Mouse (Mus musculus) T-cell, adult 2 months (primary cell): Measurements from ENCODE around the gene Naxe.

Experiments used
- DNase-seq: peaks from one replicate; pipeline ENCODE4 v3.0.0; 2022; ENCODE audit warnings: low spot score

Gene Naxe

GRCm38 (mm10) chr3:88057902-88058696 lies at the start of gene Naxe:
TSS of gene Naxe (minus strand) at chr3:88058495.
- DNase-seq, result peak; percentile 76

DNA sequence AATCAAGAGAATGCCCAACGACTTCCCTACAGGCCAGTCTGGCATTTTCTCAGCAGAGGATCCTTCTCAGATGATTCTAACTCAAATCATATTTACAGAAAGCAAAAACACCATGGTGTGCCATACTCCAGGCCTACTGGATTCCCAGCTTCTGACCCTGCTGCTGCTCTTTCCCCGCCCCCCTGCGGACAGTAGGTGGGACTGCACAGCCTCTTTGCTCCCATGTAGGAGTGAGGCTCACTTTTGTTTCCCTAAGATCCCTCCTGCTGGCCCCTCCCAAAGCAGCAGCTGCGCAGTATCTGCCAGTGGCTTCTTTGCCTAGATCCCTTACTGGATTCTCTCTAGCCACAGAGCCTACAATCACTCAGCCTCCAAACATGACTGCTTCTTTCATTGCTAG lies 47.8 kb upstream of the Naxe start:
- no peak for DNase-seq

- DNase-seq, result no peak
Measured at GRCm38 (mm10) chr3:88102611-88103010, 44.3 kb upstream of the Naxe start.

DNA sequence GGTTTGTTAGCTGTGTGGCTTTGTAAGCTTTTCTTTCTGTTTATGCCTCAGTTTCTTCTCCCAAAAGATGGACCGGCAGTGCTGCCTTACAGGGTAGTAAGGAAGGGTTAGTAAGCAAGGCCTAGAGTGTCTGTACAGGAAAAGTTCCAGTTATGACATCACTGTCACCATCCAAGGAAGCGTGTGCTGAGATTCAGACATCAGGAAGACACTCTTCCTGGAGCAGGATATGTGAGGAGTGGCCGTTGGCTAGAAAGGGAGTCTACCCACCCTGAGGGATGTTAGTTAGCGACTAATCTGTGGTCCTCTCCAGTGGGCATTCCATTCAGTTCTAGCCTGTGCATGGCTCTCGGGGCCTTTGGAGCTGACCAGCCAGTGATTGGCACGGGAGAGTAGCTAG lies 43.9 kb upstream of the Naxe start:
- no peak for DNase-seq

DNA sequence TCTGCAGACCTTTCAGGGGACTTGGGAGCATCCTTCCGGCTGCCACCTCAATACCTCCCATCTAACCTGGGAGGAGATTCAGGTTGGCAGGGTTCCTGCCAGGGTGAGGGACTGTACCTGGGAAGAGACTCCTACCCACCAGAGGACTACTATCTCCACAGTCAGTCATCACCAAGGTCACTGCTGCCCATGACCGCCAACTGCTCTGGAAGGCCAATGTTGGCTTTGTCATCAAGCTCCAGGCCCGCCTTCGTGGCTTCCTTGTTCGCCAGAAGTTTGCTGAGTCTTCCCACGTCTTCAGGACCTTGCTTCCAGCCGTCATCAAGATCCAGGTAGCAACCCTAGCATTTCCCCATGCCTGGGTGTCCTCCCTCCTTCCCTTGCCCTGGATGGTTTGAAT lies 43.4 kb upstream of the Naxe start:
- DNase-seq, result no peak

GRCm38 (mm10) chr3:88100251-88100650 lies 42.0 kb upstream of the Naxe start:
- no peak for DNase-seq

DNA sequence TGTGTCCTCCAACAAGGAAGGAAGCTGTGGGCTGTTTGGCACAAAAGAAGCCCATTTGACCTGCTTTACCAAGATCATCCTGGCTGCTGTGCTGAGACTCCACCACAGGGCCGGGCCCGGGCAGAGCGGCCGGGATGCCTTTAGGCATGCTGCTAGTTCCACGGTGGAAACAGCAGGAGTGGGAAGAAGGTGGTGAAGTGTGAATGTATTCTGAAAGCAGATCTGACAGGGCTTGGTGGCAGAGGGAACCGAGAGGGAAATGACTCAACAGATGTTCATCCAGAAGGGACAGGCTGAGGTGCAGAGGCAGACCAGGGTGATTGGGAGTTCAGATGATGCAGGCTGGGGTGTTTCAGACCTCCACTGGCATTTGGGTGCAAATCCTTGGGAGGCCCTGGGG lies 39.4 kb upstream of the Naxe start:
- DNase-seq, result no peak

GRCm38 (mm10) chr3:88094126-88094525 lies 35.8 kb upstream of the Naxe start:
- DNase-seq, result no peak

- DNase-seq, result no peak
Measured at GRCm38 (mm10) chr3:88090616-88091015, 32.3 kb upstream of the Naxe start.

GRCm38 (mm10) chr3:88090106-88090505 lies 31.8 kb upstream of the Naxe start:
- no peak for DNase-seq

GRCm38 (mm10) chr3:88087688-88088087 lies 29.4 kb upstream of the Naxe start:
- DNase-seq, result peak; percentile 53

DNA sequence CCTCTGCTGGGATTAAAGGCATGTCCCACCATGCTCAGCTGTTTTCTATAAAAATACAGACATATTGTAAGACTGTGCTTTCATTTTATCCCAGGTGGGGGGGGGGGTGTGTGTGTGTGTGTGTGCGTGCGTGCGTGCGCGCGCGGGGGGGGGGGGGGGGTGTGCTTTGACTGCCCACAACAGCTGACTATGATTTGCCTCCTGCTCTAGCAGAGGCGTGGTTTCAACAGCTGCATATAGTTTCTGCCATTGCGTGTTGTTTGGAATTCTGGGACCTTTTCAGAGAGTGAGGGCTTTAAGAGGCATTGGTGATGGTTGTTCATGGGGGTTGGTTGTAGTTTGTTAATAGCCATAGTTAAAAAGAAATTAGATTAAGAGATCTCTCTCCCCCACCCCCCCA lies 27.2 kb upstream of the Naxe start:
- DNase-seq, result no peak

- no peak for DNase-seq
Measured at GRCm38 (mm10) chr3:88084001-88084400, 25.7 kb upstream of the Naxe start.

DNA sequence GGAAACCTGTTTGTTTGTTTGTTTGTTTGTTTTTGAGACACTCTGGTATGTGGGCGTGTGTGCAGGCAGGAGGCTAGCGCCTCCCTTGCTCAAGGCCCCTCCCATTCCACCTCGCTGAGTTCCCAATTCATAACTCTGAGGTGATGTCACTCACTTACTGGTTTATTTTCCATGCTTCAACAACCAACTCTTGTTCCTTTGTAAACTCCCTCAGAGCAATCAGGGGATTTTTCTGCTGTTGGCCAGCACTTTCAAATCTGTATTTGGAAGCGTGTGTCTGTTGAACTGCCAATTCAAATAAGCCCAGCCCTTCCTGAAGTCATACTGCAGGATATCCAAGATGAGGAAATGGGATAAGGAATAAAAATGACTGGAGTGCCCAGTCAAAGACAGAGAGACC lies 24.4 kb upstream of the Naxe start:
- DNase-seq, result no peak

GRCm38 (mm10) chr3:88082224-88082618 lies 23.9 kb upstream of the Naxe start:
- no peak for DNase-seq

DNA sequence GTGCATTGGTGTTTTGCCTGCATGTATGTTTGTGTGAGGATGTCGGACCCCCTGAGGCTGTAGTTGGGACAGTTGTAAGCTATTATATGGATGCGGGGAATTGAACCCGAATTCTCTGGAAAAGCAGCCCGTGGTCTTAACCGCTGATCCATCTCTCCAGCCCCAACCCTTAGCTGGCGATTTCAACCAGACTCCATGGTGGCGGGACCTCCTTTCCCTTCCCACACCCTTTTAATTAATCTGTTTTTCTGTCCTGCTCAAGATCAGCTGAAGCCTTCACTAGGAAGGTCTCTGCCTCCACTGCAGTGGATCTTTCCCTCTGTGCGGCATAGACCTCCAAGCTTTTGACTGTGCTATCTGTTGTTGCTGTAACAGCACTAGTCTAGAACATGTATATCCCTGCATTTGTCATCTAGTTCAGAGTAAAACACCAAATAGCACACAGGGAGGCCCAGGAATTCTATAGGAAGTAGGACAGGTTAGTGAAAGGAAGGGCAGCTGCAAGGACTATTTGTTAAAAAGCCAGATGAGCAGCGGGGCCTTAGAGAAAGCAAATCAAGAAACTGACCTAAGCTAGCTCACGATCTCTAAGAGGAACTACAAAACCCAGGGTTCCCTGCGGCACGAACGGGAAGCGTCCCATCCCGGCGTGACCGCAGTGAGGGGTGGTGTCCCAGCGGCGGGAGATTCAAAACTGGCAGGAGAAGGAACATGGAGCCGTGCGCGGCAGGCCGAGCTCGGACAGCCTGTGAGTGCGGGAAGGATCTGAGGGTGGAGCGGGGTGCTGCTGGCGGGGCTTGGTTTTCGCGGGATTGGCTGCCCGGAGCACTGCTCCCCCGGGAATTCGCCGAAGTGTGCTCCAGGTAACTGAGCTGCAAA lies 23.3 kb upstream of the Naxe start, which contains the start of gene Iqgap3:
TSS of gene Iqgap3 (plus strand) at position 627 of the 879 bp plus-strand sequence.
- peak; percentile 65 for DNase-seq

GRCm38 (mm10) chr3:88078204-88078603 lies 19.9 kb upstream of the Naxe start, which contains the start of gene Ttc24:
TSS of gene Ttc24 (minus strand) at chr3:88078304.
- DNase-seq, result no peak

GRCm38 (mm10) chr3:88077441-88077840 lies 19.1 kb upstream of the Naxe start:
- no peak for DNase-seq

- no peak for DNase-seq
Measured at GRCm38 (mm10) chr3:88074766-88075165, 16.5 kb upstream of the Naxe start.

DNA sequence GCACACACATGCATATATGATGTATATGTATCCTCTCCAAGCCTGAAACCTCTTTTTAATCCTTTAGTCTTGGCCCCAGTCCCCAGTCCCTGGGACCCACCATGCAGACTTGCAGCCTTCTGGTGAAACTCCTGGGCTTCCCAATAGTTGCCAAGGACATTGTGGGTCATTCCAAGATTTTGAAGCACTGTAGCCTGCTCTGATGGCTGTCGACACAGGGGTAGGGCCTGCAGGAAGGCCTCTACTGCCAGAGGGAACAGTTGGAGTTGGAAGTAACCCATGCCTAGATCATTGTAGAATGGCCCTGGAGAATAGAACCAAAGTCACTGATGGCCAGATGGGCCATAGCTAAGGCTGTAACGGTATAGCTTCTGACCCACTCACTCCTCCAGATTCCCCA lies 16.1 kb upstream of the Naxe start:
- no peak for DNase-seq

- no peak for DNase-seq
Measured at GRCm38 (mm10) chr3:88073631-88074030, 15.3 kb upstream of the Naxe start.

- DNase-seq, result peak; percentile 78
Measured at GRCm38 (mm10) chr3:88071783-88072182, 13.5 kb upstream of the Naxe start.

DNA sequence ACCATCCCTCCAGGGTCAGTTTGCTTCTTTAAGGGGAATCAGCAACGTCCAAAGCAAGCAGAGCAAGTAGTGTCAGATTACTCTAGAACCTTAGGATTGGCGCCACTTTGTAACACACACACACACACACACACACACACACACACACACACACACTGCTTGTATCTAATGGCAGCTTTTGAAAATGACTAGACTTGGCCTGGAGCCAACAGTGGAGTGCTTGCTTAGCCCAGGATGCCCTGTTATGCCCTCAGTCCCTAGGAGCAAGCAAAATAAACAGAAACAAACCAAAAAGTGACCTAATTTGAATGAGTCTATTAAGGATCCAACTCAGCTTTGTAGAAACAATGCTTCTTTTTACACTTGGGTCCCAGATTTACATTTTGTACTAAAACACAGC lies 10.1 kb upstream of the Naxe start:
- no peak for DNase-seq
